Mouse (Mus musculus): ENCODE measurements around the gene Alox5. TPM values are rescaled to one million over a fixed set of nuclear protein-coding genes. Genes with fewer than 3 reads are reported as not detected.

Alox5 gene
- polyA plus RNA-seq, 1 experiment from 2014 or later, result 9.0 TPM

- ATAC-seq (replicated peaks; ENCODE audit: low FRiP score) (no peak), DNase-seq (ENCODE audit: low spot score) (no peak)
- Histone ChIP-seq H3K9ac (ENCODE audit: low read depth, low read length) (no peak overlapping the region), H3K27me3 (replicated peaks; ENCODE audit: control insufficient read depth, insufficient read depth, low read length) (no peaks in the 10 kb centered on the region), H3K4me2 (no peak overlapping the region), H3K9me3 (ENCODE audit: control insufficient read depth, low read length) (no peaks in the 10 kb centered on the region), H3K4me1 (replicated peaks; ENCODE audit: control insufficient read depth, insufficient read depth, low read length) (no peaks in the 10 kb centered on the region), H3K4me3 (ENCODE audit: low read depth, low read length) (no peak overlapping the region), H3K27ac (ENCODE audit: low read depth, low read length) (no peak overlapping the region), H3K36me3 (ENCODE audit: control insufficient read depth, insufficient read depth, low read length) (peaks cover 8% of the 10 kb centered on the region; the same call in 1 of the 2 replicates)
- WGBS, result 75% methylated on average over 5 of the region's 5 CpGs
Observed at GRCm38 (mm10) chr6:116405715-116406114, 55.3 kb downstream of the Alox5 start.

DNA sequence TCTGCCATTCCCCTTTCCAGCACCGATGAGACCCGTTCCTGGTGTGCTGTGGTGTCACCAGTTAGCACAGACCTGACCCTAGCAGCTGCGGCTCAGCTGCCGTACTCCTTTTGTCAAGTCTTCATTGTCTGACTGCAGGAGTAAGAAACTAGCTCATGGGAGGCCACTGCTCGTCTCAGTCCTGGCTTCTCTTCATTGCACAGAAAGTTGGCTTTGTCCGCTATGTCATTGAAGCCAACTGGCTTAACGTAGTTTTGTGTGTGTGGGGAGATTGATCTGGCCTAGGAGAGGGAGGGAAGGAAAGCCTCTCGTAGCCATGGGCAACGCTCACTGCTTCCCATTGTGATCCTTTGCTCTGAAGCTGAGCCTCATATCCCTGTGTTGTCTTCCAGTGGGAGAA lies 55.7 kb downstream of the Alox5 start:
- Histone ChIP-seq H3K9me3 (ENCODE audit: control insufficient read depth, low read length) (no peaks in the 10 kb centered on the region), H3K9ac (ENCODE audit: low read depth, low read length) (no peak overlapping the region), H3K4me3 (ENCODE audit: low read depth, low read length) (no peak overlapping the region), H3K27me3 (replicated peaks; ENCODE audit: control insufficient read depth, insufficient read depth, low read length) (no peaks in the 10 kb centered on the region), H3K4me2 (no peak overlapping the region), H3K4me1 (replicated peaks; ENCODE audit: control insufficient read depth, insufficient read depth, low read length) (no peaks in the 10 kb centered on the region), H3K27ac (ENCODE audit: low read depth, low read length) (no peak overlapping the region), H3K36me3 (ENCODE audit: control insufficient read depth, insufficient read depth, low read length) (peaks cover 8% of the 10 kb centered on the region; the same call in 1 of the 2 replicates)
- no peak for DNase-seq (ENCODE audit: low spot score)
- WGBS, result 91% methylated on average over 9 of the region's 9 CpGs
- no peak for ATAC-seq (replicated peaks; ENCODE audit: low FRiP score)

GRCm38 (mm10) chr6:116402426-116402825 lies 58.6 kb downstream of the Alox5 start:
- no peak overlapping the region for H3K4me3 ChIP-seq (ENCODE audit: low read depth, low read length)
- H3K4me2 ChIP-seq, result no peak overlapping the region
- ATAC-seq (replicated peaks; ENCODE audit: low FRiP score), result no peak
- no peak overlapping the region for H3K27ac ChIP-seq (ENCODE audit: low read depth, low read length)
- no peaks in the 10 kb centered on the region for H3K27me3 ChIP-seq (replicated peaks; ENCODE audit: control insufficient read depth, insufficient read depth, low read length)
- no peak overlapping the region for H3K9ac ChIP-seq (ENCODE audit: low read depth, low read length)
- 87% methylated on average over 3 of the region's 3 CpGs for WGBS
- H3K4me1 ChIP-seq (replicated peaks; ENCODE audit: control insufficient read depth, insufficient read depth, low read length), result no peaks in the 10 kb centered on the region
- no peak for DNase-seq (ENCODE audit: low spot score)
- H3K9me3 ChIP-seq (ENCODE audit: control insufficient read depth, low read length), result no peaks in the 10 kb centered on the region
- peaks cover 8% of the 10 kb centered on the region; the same call in 1 of the 2 replicates for H3K36me3 ChIP-seq (ENCODE audit: control insufficient read depth, insufficient read depth, low read length)

DNA sequence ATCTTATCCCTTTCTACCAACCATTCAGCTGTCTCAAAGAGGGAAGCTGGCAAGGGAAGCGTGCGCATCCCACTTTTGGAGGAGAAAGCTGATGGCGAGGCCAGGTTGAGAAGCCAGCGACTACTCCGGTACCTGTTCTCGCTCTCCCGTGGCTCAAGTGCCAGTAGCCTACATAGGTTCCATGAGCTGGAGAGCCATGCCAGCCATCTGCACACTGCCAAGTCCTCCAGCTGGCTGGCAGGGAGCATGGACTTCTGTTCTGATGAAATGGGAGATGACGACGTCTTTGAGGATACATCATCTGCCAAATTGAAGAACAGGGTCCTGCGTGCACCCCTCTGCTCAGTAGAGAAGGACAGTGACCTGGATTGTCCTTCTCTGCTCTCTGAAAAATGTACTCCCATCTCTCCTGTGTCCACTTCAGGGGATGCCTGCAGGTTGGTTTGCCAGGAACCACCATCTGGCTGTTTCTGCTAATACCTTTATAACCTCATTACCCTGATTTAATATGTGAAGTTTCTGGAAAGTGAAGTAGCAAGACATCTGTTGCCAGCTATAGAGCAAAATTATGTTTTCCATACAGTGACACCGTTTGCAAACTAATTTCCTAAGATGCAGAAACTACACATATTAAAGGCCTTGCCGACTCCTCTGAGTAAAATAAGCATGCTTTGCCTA lies 59.1 kb downstream of the Alox5 start:
- no peak for DNase-seq (ENCODE audit: low spot score)
- Histone ChIP-seq H3K36me3 (ENCODE audit: control insufficient read depth, insufficient read depth, low read length) (peaks cover 8% of the 10 kb centered on the region; the same call in 1 of the 2 replicates), H3K4me3 (ENCODE audit: low read depth, low read length) (no peak overlapping the region), H3K4me1 (replicated peaks; ENCODE audit: control insufficient read depth, insufficient read depth, low read length) (no peaks in the 10 kb centered on the region), H3K9me3 (ENCODE audit: control insufficient read depth, low read length) (no peaks in the 10 kb centered on the region), H3K4me2 (no peak overlapping the region), H3K27me3 (replicated peaks; ENCODE audit: control insufficient read depth, insufficient read depth, low read length) (no peaks in the 10 kb centered on the region), H3K27ac (ENCODE audit: low read depth, low read length) (no peak overlapping the region), H3K9ac (ENCODE audit: low read depth, low read length) (no peak overlapping the region)
- WGBS, result 94% methylated on average over 12 of the region's 12 CpGs
- ATAC-seq (replicated peaks; ENCODE audit: low FRiP score), result no peak

GRCm38 (mm10) chr6:116398136-116398535 lies 62.8 kb downstream of the Alox5 start:
- Histone ChIP-seq H3K9ac (ENCODE audit: low read depth, low read length) (no peak overlapping the region), H3K4me3 (ENCODE audit: low read depth, low read length) (no peak overlapping the region), H3K27ac (ENCODE audit: low read depth, low read length) (no peak overlapping the region), H3K36me3 (ENCODE audit: control insufficient read depth, insufficient read depth, low read length) (peaks cover 5% of the 10 kb centered on the region; the same call in 1 of the 2 replicates), H3K4me1 (replicated peaks; ENCODE audit: control insufficient read depth, insufficient read depth, low read length) (no peaks in the 10 kb centered on the region), H3K4me2 (no peak overlapping the region), H3K9me3 (ENCODE audit: control insufficient read depth, low read length) (no peaks in the 10 kb centered on the region), H3K27me3 (replicated peaks; ENCODE audit: control insufficient read depth, insufficient read depth, low read length) (no peaks in the 10 kb centered on the region)
- DNase-seq (ENCODE audit: low spot score) (no peak), ATAC-seq (replicated peaks; ENCODE audit: low FRiP score) (no peak)
- 80% methylated on average over 2 of the region's 2 CpGs for WGBS

DNA sequence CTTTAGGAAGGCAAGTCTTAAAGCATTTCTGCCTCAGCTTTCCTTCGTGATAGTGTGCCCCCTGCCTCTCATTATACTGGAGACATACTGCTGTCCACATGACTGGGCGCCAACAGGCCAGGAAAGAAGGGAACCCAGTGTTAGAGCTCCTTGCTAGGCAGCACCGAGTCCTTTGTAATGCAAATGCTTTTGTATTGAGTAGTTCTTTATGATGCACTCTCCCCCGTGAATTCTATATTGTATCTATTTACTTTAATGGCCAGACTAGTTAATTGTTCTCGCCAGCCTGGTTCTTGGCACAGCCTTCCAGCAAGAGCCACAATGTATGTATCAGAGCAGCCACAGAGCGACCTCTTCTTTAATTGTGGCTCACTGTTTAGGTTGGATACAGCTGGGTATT lies 63.4 kb downstream of the Alox5 start:
- WGBS, result 81% methylated on average over 6 of the region's 6 CpGs
- Histone ChIP-seq H3K9me3 (ENCODE audit: control insufficient read depth, low read length) (no peaks in the 10 kb centered on the region), H3K4me2 (no peak overlapping the region), H3K9ac (ENCODE audit: low read depth, low read length) (no peak overlapping the region), H3K4me3 (ENCODE audit: low read depth, low read length) (no peak overlapping the region), H3K36me3 (ENCODE audit: control insufficient read depth, insufficient read depth, low read length) (peaks cover 5% of the 10 kb centered on the region; the same call in 1 of the 2 replicates), H3K27ac (ENCODE audit: low read depth, low read length) (no peak overlapping the region), H3K4me1 (replicated peaks; ENCODE audit: control insufficient read depth, insufficient read depth, low read length) (no peaks in the 10 kb centered on the region), H3K27me3 (replicated peaks; ENCODE audit: control insufficient read depth, insufficient read depth, low read length) (no peaks in the 10 kb centered on the region)
- ATAC-seq (replicated peaks; ENCODE audit: low FRiP score) (no peak), DNase-seq (ENCODE audit: low spot score) (no peak)

GRCm38 (mm10) chr6:116394916-116395648 lies 65.9 kb downstream of the Alox5 start:
- no peak for ATAC-seq (replicated peaks; ENCODE audit: low FRiP score)
- H3K4me3 ChIP-seq (ENCODE audit: low read depth, low read length), result no peak overlapping the region
- no peak overlapping the region for H3K4me2 ChIP-seq
- H3K27ac ChIP-seq (ENCODE audit: low read depth, low read length), result no peak overlapping the region
- no peaks in the 10 kb centered on the region for H3K9me3 ChIP-seq (ENCODE audit: control insufficient read depth, low read length)
- no peak for DNase-seq (ENCODE audit: low spot score)
- H3K9ac ChIP-seq (ENCODE audit: low read depth, low read length), result no peak overlapping the region
- WGBS, result 77% methylated on average over 2 of the region's 2 CpGs
- H3K36me3 ChIP-seq (ENCODE audit: control insufficient read depth, insufficient read depth, low read length), result no peaks in the 10 kb centered on the region
- H3K27me3 ChIP-seq (replicated peaks; ENCODE audit: control insufficient read depth, insufficient read depth, low read length), result no peaks in the 10 kb centered on the region
- H3K4me1 ChIP-seq (replicated peaks; ENCODE audit: control insufficient read depth, insufficient read depth, low read length), result no peaks in the 10 kb centered on the region

DNA sequence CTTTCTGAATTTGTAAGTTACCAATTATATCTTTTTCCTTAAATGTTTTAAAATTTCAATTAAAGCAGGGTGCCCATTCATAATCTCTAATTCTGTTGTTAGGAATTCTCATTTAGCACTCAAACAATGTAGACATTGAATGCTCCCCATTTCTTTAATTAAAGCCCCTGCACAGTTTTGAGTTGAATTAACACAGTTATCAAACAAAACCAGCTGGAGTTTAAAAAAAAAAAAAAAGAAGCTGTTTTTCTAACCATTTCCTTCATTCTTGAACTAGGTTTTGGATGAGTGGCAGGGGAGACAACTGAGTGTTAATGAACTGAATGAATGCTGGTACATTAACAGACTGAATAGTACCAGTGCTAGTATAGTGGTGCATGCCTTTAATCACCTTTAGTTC lies 71.5 kb downstream of the Alox5 start:
- ATAC-seq (replicated peaks; ENCODE audit: low FRiP score) (no peak), DNase-seq (ENCODE audit: low spot score) (no peak)
- Histone ChIP-seq H3K4me3 (ENCODE audit: low read depth, low read length) (no peak overlapping the region), H3K4me2 (no peak overlapping the region), H3K4me1 (replicated peaks; ENCODE audit: control insufficient read depth, insufficient read depth, low read length) (peaks cover 6% of the 10 kb centered on the region), H3K9ac (ENCODE audit: low read depth, low read length) (no peak overlapping the region), H3K27me3 (replicated peaks; ENCODE audit: control insufficient read depth, insufficient read depth, low read length) (no peaks in the 10 kb centered on the region), H3K27ac (ENCODE audit: low read depth, low read length) (no peak overlapping the region), H3K9me3 (ENCODE audit: control insufficient read depth, low read length) (no peaks in the 10 kb centered on the region), H3K36me3 (ENCODE audit: control insufficient read depth, insufficient read depth, low read length) (no peaks in the 10 kb centered on the region)

DNA sequence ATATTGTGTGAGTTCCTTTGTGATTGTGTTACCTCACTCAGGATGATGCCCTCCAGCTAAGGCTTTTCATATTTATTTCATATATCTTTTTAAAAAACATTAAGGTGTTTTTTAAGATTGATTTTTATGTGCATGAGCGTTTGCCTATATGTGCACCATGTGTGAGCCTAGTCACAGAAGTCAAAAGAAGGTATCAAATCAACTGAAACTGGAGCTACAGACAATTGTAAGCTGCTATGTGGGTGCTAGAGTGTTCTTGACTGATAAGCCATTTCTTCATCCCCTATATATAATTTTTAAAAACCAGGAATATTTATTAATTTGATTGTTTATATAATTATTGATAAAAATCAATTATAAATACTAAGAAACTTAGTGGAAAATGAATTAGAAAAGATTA lies 72.9 kb downstream of the Alox5 start:
- Histone ChIP-seq H3K4me2 (no peak overlapping the region), H3K27me3 (replicated peaks; ENCODE audit: control insufficient read depth, insufficient read depth, low read length) (no peaks in the 10 kb centered on the region), H3K9ac (ENCODE audit: low read depth, low read length) (no peak overlapping the region), H3K4me3 (ENCODE audit: low read depth, low read length) (no peak overlapping the region), H3K27ac (ENCODE audit: low read depth, low read length) (no peak overlapping the region), H3K9me3 (ENCODE audit: control insufficient read depth, low read length) (no peaks in the 10 kb centered on the region), H3K4me1 (replicated peaks; ENCODE audit: control insufficient read depth, insufficient read depth, low read length) (peaks cover 6% of the 10 kb centered on the region), H3K36me3 (ENCODE audit: control insufficient read depth, insufficient read depth, low read length) (no peaks in the 10 kb centered on the region)
- WGBS, result 95% methylated on average over 1 of the region's 1 CpGs
- no peak for DNase-seq (ENCODE audit: low spot score)
- peak; percentile 65; the same call in 1 of the 2 replicates for ATAC-seq (replicated peaks; ENCODE audit: low FRiP score)

Measured in liver, embryonic 11.5 days (tissue).